Mouse (Mus musculus) frontal cortex, postnatal 10 days (tissue): Measurements from ENCODE around the gene Paqr9.

ENCODE experiments used
- DNase-seq, 2 experiments: peaks; one replicate each; pipeline ENCODE4 v3.0.0; 2022; ENCODE audit warnings: low spot score in 2 of 2, mixed read lengths in 1 of 2

Gene Paqr9

GRCm38 (mm10) chr9:95544598-95544997, 14.9 kb upstream of the Paqr9 start:
- DNase-seq, result no peak

GRCm38 (mm10) chr9:95546679-95547078, 12.8 kb upstream of the Paqr9 start:
- DNase-seq, result no peak

GRCm38 (mm10) chr9:95549626-95550411, 9.6 kb upstream of the Paqr9 start:
- no peak for DNase-seq

DNA sequence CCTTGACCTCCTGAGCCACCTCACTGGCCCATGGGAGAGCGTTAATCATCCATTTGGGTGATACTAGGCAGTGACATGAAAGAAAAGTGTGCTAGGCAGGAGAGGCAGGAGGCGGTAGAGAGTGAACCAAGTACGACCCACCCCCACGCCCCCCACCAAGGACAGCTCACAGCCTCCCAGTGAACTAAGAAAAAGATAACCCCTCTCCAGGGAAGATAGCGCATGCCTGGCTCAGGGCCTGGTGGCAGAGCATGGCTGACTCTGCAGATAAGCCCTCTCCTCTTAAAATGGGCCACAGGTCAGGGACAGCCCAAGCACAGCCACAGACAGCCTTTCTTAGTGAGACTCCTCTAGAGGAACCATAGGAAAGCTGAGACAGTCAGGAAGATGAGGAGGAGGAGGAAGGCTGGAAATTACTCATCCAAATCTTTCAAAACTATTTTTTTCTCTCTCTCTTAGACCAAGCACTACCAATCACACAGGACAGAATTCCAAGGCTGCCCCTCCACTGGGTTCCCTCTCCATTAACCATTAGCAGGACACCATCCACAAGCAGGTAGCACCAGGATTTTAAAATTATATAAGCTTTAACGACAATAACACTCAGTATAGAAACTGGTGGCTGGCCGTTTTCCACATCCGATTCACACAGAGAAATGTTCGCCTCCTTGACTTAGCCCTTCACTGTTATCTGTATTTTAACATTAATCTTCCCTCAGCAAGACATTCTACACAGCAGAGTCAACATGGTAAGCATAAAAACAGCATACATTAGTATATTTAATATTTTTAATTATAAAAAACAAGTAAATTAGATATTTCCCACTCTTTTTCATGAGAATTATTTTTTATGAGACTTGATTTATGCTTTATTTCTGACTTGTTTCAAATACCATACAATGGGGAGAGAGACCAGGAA, 8.3 kb upstream of the Paqr9 start:
- no peak for DNase-seq

DNA sequence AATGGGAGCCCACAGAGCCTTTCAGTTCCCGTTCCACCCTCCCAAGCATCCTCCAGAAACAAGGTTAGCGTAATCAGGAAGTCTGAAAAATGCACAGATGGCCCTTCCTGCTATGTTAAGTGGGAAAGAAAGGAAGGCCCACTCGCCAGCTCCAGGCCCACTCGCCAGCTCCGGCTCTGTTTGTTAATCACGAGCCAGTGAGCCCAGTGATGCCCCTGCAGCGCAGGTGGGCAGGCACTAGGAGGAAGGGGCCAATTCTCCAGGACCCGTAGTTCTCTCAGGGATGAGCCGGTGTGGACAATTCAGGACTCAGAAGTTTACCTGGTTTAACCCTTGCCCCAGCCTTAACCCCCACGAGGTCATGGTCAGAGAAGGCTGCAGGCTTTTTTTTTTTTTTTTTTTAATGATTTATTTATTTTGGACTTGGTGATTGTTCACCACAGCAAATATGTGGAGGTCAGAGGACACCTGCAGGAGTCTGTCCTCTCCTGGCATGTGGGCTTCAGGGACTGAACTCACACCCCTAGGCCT, 7.2 kb upstream of the Paqr9 start:
- no peak for DNase-seq

GRCm38 (mm10) chr9:95554231-95555221, 4.9 kb upstream of the Paqr9 start:
- DNase-seq, result no peak

- DNase-seq, result no peak
Observed at GRCm38 (mm10) chr9:95555233-95555740, 4.2 kb upstream of the Paqr9 start.

- DNase-seq, result no peak
Observed at GRCm38 (mm10) chr9:95556067-95556512, 3.4 kb upstream of the Paqr9 start.

DNA sequence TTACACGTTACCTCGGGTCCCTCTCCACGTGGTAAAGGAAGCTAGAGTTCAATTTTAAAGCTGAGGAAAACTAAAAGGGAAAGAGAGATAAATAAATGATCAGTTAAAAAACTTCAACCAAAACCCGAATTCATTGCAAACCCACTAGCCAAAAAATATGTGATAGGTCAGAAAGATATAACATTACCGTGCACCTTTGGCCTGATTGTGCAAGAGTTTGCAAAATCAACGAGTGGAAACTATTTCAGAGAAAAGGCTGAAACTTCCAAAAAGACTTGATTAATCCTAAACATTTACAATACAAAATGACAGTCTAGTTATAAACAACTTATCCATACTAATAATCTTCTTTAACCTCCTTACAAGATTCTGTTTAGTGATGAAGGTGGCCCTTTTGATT, 1.7 kb upstream of the Paqr9 start:
- DNase-seq, result no peak

DNA sequence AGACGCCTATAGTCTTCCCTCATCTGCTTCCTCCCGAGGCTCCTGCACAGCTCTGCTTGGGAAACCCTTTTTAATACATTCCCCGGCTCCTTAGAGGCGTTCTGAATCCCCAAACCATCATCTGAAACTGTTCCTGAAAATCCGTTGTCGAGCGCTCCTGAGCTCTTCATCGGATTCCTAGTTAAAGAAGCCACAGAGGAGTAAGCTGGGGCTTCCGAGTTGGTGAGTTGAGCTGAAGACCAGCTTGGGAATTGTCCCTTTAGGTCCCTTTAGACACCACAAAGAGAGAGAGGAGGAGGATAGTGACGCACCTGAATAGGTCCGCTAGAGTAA, 765 bp upstream of the Paqr9 start:
- no peak for DNase-seq

- peak; percentile 34 to 53 for DNase-seq
Observed at GRCm38 (mm10) chr9:95559936-95560735, 679 bp downstream of the Paqr9 start.

DNA sequence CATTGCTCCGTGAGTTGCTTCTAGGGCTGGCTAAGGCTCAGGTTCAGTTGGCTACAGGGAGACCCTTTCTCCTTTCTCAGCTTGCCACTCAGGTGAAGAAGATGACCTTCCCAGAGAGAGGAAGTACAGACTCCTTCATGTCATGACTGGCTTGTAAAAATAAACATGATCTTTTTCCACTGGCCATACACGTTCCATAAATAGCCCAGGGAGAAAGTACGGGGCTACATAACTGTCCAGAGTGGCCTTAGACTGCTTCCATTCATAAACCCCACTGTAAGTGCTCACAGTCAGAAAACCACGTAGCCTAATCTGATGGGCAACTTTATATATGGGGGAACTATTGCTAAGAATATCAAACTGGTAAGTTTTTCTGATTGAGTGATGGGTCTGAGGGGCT, 4.6 kb downstream of the Paqr9 start:
- DNase-seq, result no peak

DNA sequence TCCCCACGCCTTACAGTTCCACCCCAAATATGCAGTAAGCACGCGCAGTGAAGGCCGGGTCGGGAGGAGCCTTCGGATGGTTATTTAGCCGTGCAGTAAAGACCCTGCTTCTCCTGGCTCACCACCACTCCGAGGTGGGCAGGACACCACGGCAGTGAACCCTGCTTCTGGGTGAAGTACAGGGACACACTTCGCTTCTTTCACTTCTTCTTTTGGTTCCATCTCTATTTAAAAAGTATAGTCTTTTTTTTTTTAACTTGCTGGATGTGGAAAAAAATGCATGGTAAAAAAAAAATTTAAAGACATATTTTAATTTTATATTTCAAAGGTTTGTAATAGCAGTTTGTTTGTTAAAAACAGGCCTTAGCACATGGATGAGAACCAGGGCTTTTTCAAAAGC, 6.9 kb downstream of the Paqr9 start:
- no peak for DNase-seq

DNA sequence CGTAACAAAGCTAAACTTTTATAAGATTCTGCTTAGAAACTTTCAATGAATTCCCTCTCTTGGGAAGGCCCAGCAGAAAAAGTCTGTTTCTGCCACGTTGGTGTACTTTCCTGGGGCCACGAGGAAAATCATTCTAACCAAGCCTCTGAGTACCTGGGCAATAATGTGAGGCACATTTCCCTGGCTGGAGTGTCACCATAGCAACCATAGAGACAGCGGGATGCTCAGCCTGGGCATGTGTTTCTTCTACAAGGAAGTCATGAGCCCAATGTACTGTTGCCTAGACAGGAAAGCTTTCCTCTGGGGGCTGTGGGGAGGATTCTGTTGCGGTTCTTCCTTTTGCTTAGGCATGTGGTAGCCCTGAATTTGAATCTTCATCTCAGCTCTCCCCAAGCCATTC, 7.5 kb downstream of the Paqr9 start:
- DNase-seq, result no peak

- DNase-seq, result no peak
Observed at GRCm38 (mm10) chr9:95569249-95569648, 9.8 kb downstream of the Paqr9 start.

DNA sequence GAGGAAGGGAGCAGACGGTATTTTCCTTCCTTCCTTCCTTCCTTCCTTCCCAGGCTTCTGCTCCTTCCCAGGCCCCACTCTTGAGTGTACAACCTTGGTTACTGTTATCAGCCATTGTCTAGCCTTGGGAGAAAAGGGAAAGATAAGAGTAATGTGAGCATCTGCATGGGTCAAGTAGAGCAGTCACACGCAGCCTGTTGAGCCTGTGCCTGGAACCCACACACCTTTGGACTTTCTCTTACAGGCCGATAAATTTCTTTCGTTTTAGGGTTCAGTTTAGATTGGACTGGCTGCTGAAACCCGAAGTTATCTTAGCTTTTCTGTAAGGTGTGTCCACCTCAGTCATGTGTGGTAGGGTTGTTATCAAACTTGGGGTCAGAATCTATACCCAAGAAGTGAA, 10.5 kb downstream of the Paqr9 start:
- DNase-seq, result no peak

GRCm38 (mm10) chr9:95570604-95571003, 11.1 kb downstream of the Paqr9 start:
- DNase-seq, result no peak

DNA sequence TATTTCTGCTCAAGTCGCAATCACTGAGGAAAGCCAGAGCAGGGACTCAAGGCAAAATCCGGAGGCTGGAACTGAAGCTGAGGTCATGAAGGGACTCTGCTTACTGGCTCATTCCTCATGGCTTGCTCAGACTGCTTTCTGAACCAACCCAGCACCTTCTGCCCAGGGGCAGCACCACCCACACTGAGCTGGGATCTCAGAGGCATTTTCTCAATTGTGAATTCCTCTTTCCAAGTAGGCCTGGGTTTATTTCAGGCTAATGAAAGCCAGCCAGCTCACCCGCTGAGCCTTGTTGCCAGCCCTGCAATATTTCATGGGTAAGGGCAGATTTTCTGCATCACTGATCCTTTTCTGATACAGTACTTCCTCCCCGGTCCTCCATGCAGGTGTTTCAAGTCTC, 12.0 kb downstream of the Paqr9 start:
- no peak for DNase-seq

DNA sequence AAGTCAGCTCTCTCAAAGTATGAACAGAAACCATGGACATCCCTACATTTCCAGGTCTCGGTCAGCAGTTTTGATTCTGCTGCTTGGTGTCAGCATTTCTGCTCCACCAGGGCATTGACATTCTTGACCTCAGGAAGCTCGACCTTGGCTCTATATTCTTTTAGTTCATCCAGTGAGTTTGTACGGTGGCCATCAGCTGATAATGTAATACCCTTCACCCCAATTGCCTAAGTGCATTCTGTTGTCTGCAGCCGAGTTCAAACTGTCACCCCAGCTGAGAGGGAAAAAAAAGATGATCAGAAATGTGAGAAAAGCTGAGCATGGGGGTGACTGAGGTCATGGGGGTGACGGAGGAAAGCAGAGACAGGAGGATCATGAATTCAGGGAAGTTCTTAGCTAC, 13.1 kb downstream of the Paqr9 start:
- no peak for DNase-seq

DNA sequence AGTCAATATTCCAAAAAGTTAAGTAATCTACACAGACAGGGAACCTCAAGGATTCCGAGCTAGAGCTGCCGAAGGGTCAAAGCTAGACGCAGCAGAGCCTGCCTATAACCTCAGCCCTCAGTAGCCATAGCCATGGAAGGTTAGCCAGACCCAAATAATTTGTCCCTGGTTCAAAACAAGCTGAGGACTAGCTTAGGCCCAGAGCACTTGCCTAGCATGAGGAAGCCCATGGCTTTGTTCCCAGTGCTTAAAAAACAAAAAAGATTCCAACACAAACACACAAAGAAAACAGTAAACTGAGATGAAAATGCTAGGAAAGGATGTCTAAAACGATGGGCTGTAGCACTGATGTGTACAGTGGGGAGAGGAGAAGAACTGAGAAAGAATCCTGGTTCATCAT, 14.7 kb downstream of the Paqr9 start:
- DNase-seq, result no peak
